Mouse (Mus musculus) activated CD4-positive, CD25-positive, alpha-beta regulatory T cell (primary cell): ENCODE data around the gene Krt73. TPM values are rescaled to one million over a fixed set of nuclear protein-coding genes. Genes with fewer than 3 reads are reported as not detected.

ENCODE experiments used
- polyA plus RNA-seq, 2 experiments: library from polyadenylated mRNA; unstranded; fragments of 100-300 nt; shearing (Covaris generic); gene quantifications; one replicate each; pipeline ENCODE4 v1.2.1; 2017

Krt73 gene
- under 1 TPM in 1 of 2 experiments, not detected in 1; 0.07 TPM for polyA plus RNA-seq

GRCm38 (mm10) chr15:101802296-101802835, at the start of gene Krt73:
Gene Krt73, minus strand, starts transcription at chr15:101802346.

GRCm38 (mm10) chr15:101850694-101851093, 48.5 kb upstream of the Krt73 start, which contains the start of gene Krt1:
Gene Krt1, minus strand, starts transcription at chr15:101850794.

GRCm38 (mm10) chr15:101817875-101818274, 15.7 kb upstream of the Krt73 start, which contains the start of gene Krt2:
Gene Krt2, minus strand, starts transcription at chr15:101818169.

GRCm38 (mm10) chr15:101786360-101786759, 15.8 kb downstream of the Krt73 start, which contains the start of gene Krt72:
Gene Krt72, minus strand, starts transcription at chr15:101786460.

Other genes starting within 250 kb of the Krt73 start
- gene Krt90, start 239.4 kb downstream of the Krt73 start, polyA plus RNA-seq: under 1 TPM in 1 of 2 experiments, not detected in 1; 0.06 TPM
- under 1 TPM in 1 of 2 experiments, not detected in 1; 0.14 TPM for gene Krt75, start 228.4 kb downstream of the Krt73 start, polyA plus RNA-seq
- gene Gm5414, start 174.2 kb downstream of the Krt73 start, polyA plus RNA-seq: not detected
- not detected for gene Gm5478, start 155.0 kb downstream of the Krt73 start, polyA plus RNA-seq
- under 1 TPM in 1 of 2 experiments, not detected in 1; 0.38 TPM for gene Krt6b, start 122.1 kb downstream of the Krt73 start, polyA plus RNA-seq
- gene Krt6a, start 108.0 kb downstream of the Krt73 start, polyA plus RNA-seq: not detected
- gene Krt5, start 89.4 kb downstream of the Krt73 start, polyA plus RNA-seq: not detected
- gene Krt71, start 59.2 kb downstream of the Krt73 start, polyA plus RNA-seq: not detected
- under 1 TPM in 1 of 2 experiments, not detected in 1; 0.23 TPM for gene Krt72, start 15.9 kb downstream of the Krt73 start, polyA plus RNA-seq
- gene Krt2, start 15.8 kb upstream of the Krt73 start, polyA plus RNA-seq: not detected
- gene Krt1, start 48.4 kb upstream of the Krt73 start, polyA plus RNA-seq: under 1 TPM in 1 of 2 experiments, not detected in 1; 0.17 TPM
- gene Krt77, start 67.4 kb upstream of the Krt73 start, polyA plus RNA-seq: not detected
- gene Krt76, start 90.6 kb upstream of the Krt73 start, polyA plus RNA-seq: under 1 TPM in 1 of 2 experiments, not detected in 1; 0.10 TPM
- under 1 TPM in 1 of 2 experiments, not detected in 1; 0.27 TPM for gene Krt4, start 122.4 kb upstream of the Krt73 start, polyA plus RNA-seq
- gene Krt79, start 138.0 kb upstream of the Krt73 start, polyA plus RNA-seq: not detected
- gene Krt78, start 151.9 kb upstream of the Krt73 start, polyA plus RNA-seq: not detected
- under 1 TPM in 1 of 2 experiments, not detected in 1; 0.10 TPM for gene Krt8, start 202.1 kb upstream of the Krt73 start, polyA plus RNA-seq
- gene Krt18, start 225.8 kb upstream of the Krt73 start, polyA plus RNA-seq: 1 to 10 TPM; 1.0 to 2.4 TPM